Mouse (Mus musculus): ENCODE measurements around the gene Tnnt1.

DNA sequence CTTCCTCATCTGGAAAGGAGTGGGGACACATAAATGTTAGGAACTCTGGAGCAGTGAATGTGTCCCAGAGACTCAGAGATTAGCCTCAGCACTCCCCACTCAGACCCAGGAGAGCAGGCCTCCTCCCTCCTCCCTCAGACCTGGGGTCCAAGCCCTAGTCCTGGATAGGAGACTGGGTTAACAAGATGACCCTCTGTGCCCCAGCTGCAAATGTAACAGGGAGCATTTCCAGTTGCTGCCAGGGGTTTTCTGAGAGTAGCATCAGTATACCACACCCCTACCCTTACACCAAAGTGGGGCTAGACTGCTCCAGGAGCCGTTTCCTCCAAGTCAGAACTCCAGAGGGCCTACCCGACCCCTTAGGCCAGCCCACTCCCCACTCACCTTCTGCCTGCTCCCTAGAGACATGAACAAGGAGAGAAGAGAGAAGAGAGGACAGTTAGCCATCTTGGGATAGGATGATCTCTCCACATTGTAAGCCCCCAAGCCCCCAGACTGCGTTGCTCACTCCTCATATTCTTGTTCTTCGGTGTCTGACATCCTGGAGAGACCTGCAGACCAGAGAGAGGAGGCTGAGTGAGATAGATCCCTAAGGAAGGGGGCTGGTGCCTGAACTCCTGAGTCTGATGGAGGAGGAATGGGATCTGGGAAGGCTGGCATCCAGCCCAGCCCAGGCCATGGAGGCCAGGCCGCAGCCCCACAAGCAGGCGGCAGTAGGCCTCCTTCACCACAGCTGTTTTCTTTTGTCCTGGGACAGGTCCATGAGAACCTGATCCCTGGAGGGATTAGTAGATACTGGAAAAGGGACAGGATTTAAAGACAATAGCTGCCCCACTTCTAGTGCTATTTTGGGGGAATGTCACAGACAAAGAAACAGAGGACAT lies 2.1 kb downstream of the Tnnt1 start:
- no peak for TF ChIP-seq CTCF (IDR thresholded peaks at IDR 0.05; ENCODE audit: low read depth, low read length)
- TF ChIP-seq POLR2A (IDR thresholded peaks at IDR 0.05; ENCODE audit: borderline replicate concordance, low read depth, low read length), result no peak
